Mouse (Mus musculus): ENCODE data around the gene Tead1.

GRCm38 (mm10) chr7:112743063-112743462, 63.9 kb downstream of the Tead1 start:
- TF ChIP-seq CTCF (IDR thresholded peaks at IDR 0.05; ENCODE audit: low read depth, low read length) (no peak), GATA1 (IDR thresholded peaks at IDR 0.05; ENCODE audit: borderline replicate concordance, low read length) (no peak)
